Mouse (Mus musculus) liver, adult 2 months (tissue): ENCODE measurements around the gene Suz12.

Experiments used
- CTCF ChIP-seq: fragments of 200-500 bp; IDR thresholded peaks from 2 replicates; pipeline ENCODE4 v1.5.1; 2011; ENCODE audit warnings: low read depth, low read length, control low read depth
- POLR2A ChIP-seq: fragments of 200-500 bp; IDR thresholded peaks from 2 replicates; pipeline ENCODE4 v1.6.1; 2011; ENCODE audit warnings: low read length, control low read depth; ENCODE audit not compliant: insufficient read depth; ENCODE audit errors: extremely low read depth

DNA sequence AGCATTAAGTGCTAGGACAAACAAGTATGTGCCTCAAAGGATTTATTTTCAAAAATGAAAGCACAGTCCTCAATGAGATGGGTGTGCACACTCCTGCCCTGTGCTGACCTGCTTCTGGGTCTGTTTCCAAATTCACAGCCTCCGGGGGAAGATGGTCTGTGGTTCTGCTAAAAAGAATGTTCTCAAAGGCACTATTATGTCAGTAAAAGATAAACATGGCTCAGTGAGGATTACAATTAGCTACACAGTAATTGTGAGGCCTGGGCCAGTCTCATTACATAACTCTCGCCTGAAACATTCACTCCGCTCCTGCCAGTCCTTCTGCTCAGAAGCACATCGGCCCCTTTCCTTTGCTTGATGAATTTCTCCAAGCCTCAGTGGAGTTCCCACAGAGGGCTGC, 69.3 kb downstream of the Suz12 start:
- TF ChIP-seq CTCF (no peak), POLR2A (no peak)
